Mouse (Mus musculus) heart, embryonic 11.5 days (tissue): ENCODE measurements around the gene Slc39a11. TPM values are rescaled to one million over a fixed set of nuclear protein-coding genes. Genes with fewer than 3 reads are reported as not detected.

Experiments used
- ATAC-seq: fragments of 200-750 bp; cut with Nextera tagmentation; replicated peaks from 2 replicates; pipeline ENCODE4 v1.8.0; 2017; ENCODE audit warnings: moderate library complexity; ENCODE audit not compliant: insufficient number of reproducible peaks, low FRiP score, low TSS enrichment
- H3K27ac ChIP-seq: fragments of 300-500 bp; sonication (generic); 2 replicates; pipeline ENCODE4 v1.5.1; 2014; ENCODE audit warnings: mild to moderate bottlenecking, low read depth, low read length
- H3K27me3 ChIP-seq: fragments of 300-500 bp; sonication (generic); 2 replicates; pipeline ENCODE4 v1.6.1; 2014; ENCODE audit warnings: mild to moderate bottlenecking, low read length, mixed read lengths; ENCODE audit not compliant: control insufficient read depth, insufficient read depth
- H3K36me3 ChIP-seq: fragments of 300-500 bp; sonication (generic); 2 replicates; pipeline ENCODE4 v1.6.1; 2014; ENCODE audit warnings: mild to moderate bottlenecking, low read length, moderate library complexity, mixed read lengths; ENCODE audit not compliant: control insufficient read depth, insufficient read depth
- H3K4me1 ChIP-seq: fragments of 300-500 bp; sonication (generic); 2 replicates; pipeline ENCODE4 v1.6.1; 2014; ENCODE audit warnings: low read length; ENCODE audit not compliant: control insufficient read depth, insufficient read depth
- H3K4me2 ChIP-seq: fragments of 300-500 bp; sonication (generic); 2 replicates; pipeline ENCODE4 v1.6.1; 2014; ENCODE audit warnings: mild to moderate bottlenecking, moderate library complexity
- H3K4me3 ChIP-seq: fragments of 300-500 bp; sonication (generic); 2 replicates; pipeline ENCODE4 v1.5.1; 2014; ENCODE audit warnings: low read depth, low read length
- H3K9ac ChIP-seq: fragments of 300-500 bp; sonication (generic); 2 replicates; pipeline ENCODE4 v1.6.1; 2014; ENCODE audit warnings: mild to moderate bottlenecking, low read depth, low read length, moderate library complexity
- H3K9me3 ChIP-seq: fragments of 300-500 bp; sonication (generic); replicated peaks from 2 replicates; pipeline ENCODE4 v1.6.1; 2016; ENCODE audit warnings: low read length; ENCODE audit not compliant: control insufficient read depth
- WGBS: fragments of 180-500 bp; shearing (Covaris S2); extraction: QIAGEN DNeasy Blood & Tissue Kit; methylation state at CpG from one replicate; pipeline ENCODE4 v1.1.7; 2014; ENCODE audit not compliant: insufficient replicate concordance; 5-methylcytosine and 5-hydroxymethylcytosine counted together
- polyA plus RNA-seq: library from polyadenylated mRNA; unstranded; fragments of >200 nt; fragmentation: Nextera tagmentation; extraction: Ambion mirVana; gene quantifications from 2 replicates; pipeline ENCODE4 v1.2.1, GENCODE M21; 2014

The Slc39a11 gene
- polyA plus RNA-seq, 1 experiment from 2014 or later = 17.1 TPM

DNA sequence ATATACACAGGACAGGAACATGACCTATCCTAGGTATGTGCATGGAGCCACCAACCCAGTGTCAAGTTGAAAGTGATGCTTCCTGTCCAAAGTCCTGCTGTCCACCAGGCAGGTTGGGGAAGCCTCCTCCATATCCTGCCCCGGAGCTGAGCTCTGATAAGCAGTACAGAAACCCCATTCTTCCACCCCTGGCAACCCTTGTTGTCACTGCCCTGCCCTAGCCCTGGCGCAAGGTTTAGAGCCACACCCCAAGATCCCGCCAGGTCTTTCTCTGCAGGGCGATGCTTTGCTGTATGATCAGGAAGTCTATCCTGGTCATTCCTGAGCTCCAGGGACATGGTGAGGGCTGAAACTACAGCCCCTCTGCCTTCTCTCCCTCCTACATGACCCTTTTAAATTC lies 396.7 kb downstream of the Slc39a11 start:
- no peaks in the 10 kb centered on the region for H3K27me3 ChIP-seq
- H3K27ac ChIP-seq = no peak overlapping the region
- H3K4me1 ChIP-seq = peaks cover 17% of the 10 kb centered on the region
- no peak overlapping the region for H3K9ac ChIP-seq
- ATAC-seq = no peak
- 79% methylated on average over 4 of the region's 4 CpGs for WGBS
- H3K9me3 ChIP-seq = no peaks in the 10 kb centered on the region
- H3K36me3 ChIP-seq = no peaks in the 10 kb centered on the region
- no peak overlapping the region for H3K4me3 ChIP-seq
- H3K4me2 ChIP-seq = no peak overlapping the region

DNA sequence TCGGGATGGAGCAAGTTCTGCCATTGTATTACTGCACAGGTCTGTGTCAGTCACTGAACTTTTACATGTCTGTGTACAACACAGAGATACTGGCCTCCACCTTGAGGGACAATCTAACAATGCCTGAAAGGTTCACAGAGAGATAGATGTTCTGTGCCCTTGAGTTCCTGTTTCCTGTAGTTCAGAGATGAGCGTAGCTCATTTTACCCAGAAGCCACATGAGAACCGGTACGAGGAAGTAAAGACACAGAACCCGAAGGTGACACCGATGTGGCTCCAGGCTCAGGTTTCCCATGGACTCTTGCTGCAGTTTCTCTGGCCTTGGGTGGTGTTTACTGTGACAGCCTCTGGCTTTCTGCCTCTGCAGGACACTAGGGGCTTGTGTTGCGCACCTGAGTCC lies 398.7 kb downstream of the Slc39a11 start:
- 86% methylated on average over 7 of the region's 7 CpGs for WGBS
- no peak overlapping the region for H3K9ac ChIP-seq

DNA sequence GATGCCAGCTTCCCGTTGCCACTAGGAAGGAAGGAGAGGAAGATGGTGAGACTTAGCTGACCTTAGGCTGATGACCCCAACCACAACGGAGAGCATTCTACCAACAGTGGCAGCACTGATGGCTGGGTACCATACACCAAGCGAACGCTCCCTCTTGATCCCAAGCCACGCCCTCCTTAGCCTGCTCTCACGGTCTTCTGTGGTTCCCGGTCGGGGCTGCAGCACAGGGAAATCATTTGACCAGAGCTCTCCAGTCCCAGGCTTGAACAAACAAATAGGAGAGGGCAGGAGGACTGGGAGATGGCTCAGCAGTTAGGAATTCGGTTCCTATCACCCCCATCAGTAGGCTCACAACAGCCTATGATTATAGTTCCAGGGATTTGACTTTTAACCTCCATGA lies 403.4 kb downstream of the Slc39a11 start:
- Histone ChIP-seq H3K9ac (no peak overlapping the region), H3K27ac (no peak overlapping the region), H3K4me3 (no peak overlapping the region), H3K27me3 (no peaks in the 10 kb centered on the region), H3K9me3 (no peaks in the 10 kb centered on the region), H3K36me3 (no peaks in the 10 kb centered on the region), H3K4me1 (peaks cover under 1% of the 10 kb centered on the region; the same call in 1 of the 2 replicates), H3K4me2 (no peak overlapping the region)
- 63% methylated on average over 9 of the region's 9 CpGs for WGBS
- no peak for ATAC-seq

More for the DNA sequence above, 398.7 kb downstream of the Slc39a11 start:
- Histone ChIP-seq H3K4me3 (no peak overlapping the region), H3K4me2 (no peak overlapping the region), H3K27ac (no peak overlapping the region), H3K9me3 (no peaks in the 10 kb centered on the region), H3K4me1 (peaks cover 14% of the 10 kb centered on the region), H3K27me3 (no peaks in the 10 kb centered on the region), H3K36me3 (no peaks in the 10 kb centered on the region)
- ATAC-seq = no peak

DNA sequence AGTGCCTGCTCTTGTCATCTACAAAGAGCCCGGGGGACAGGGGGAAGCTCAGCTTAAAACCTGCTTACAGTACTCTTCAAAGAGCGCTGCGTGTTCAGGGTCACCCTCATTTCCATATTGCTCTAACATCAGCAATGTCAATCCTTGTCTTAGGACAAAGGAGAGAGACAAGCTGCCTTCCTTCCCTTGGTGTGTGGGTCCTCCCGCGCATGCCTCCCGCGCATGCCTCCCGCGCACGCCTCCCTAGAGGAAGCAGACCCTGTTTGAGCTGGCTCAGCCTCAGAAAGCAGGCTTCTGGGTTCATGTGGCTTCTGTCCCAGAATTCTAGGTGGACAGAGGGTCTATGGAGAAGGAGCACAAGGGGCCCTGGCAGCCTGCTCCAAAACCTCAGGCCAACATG lies 404.2 kb downstream of the Slc39a11 start:
- Histone ChIP-seq H3K9ac (no peak overlapping the region), H3K27me3 (no peaks in the 10 kb centered on the region), H3K4me1 (no peaks in the 10 kb centered on the region), H3K36me3 (no peaks in the 10 kb centered on the region), H3K27ac (no peak overlapping the region), H3K4me3 (no peak overlapping the region), H3K9me3 (no peaks in the 10 kb centered on the region), H3K4me2 (no peak overlapping the region)
- WGBS = 81% methylated on average over 10 of the region's 10 CpGs
- no peak for ATAC-seq

DNA sequence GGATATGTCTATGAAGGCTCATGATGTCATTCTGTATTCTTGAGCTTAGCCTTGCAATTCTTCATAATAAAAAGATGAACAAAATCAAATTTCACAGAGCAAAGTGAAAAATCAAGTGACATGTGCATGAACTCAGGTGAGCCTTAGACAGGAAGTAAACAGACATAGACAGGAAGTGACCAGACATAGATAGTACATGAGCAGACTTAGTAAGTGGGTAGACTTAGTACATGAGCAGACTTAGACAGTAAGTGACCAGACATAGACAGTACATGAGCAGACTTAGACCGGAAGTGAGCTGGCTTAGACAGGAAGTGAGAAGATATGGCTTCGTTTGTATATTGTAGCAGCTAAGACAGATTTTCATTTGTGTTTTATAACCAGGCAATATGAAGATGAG lies 415.4 kb downstream of the Slc39a11 start:
- Histone ChIP-seq H3K9me3 (no peaks in the 10 kb centered on the region), H3K4me3 (no peak overlapping the region), H3K27ac (no peak overlapping the region), H3K36me3 (no peaks in the 10 kb centered on the region), H3K27me3 (no peaks in the 10 kb centered on the region), H3K9ac (no peak overlapping the region), H3K4me1 (no peaks in the 10 kb centered on the region), H3K4me2 (no peak overlapping the region)
- ATAC-seq = no peak
- 73% methylated on average over 2 of the region's 2 CpGs for WGBS

DNA sequence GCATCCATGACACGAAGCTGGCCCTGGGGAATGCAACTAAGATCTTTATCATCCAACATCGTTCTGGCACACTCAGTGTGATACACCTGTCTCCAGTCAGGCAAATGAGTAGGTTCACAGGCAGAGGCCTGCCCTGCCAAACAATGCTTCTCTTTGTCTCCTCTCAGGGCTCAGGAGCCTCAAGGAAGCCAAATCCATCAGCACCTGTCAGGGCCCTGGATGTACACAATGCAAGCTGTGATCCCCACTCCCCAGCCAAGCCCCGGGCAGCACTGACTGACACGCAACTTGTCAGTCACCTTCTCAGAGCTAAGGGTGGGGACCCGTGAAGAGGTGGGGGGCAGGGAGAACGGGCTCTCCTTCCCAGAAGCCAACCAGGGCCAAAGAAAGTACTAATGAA lies 417.8 kb downstream of the Slc39a11 start:
- Histone ChIP-seq H3K27me3 (no peaks in the 10 kb centered on the region), H3K4me1 (no peaks in the 10 kb centered on the region), H3K4me2 (no peak overlapping the region), H3K4me3 (no peak overlapping the region), H3K9me3 (no peaks in the 10 kb centered on the region), H3K9ac (0 out of 2 replicates have a peak overlapping the region, but pooled peaks have one; percentile 16), H3K36me3 (no peaks in the 10 kb centered on the region), H3K27ac (no peak overlapping the region)
- WGBS = 21% methylated on average over 6 of the region's 6 CpGs
- ATAC-seq = no peak

DNA sequence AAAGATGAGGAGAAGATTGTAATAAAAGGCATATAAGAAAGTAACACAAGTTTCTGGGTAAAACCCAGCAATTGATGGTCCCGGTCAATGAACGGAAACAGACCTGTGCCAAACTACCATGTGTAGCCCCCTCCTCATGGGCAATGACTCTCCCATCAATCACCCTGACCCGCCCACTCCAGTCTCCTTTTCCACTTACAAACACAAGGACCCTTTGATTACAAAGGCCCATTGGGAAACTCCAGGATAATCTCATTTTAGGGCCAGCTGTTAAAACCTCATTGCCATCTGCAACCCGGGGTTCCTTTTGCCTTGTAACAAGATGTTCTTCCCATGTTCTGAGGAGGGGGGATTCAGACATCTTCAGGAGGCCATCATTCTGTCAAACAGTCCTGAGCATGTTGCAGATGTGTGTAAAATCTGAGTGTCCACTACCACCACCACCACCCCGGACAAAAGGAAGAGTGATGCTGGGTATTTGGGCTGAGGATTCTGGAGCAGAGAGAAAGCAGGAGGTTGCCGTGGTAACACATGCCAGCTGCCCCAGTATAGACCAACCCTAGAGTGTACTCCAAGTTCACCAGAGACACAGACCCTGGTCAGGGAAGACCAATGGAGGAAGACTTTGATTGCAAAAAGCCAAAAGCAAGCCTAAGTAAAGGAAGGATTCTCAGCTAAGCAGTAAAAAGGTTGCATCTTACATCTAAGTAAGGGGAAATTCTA lies 419.3 kb downstream of the Slc39a11 start:
- Histone ChIP-seq H3K4me3 (no peak overlapping the region), H3K4me2 (no peak overlapping the region)
- 64% methylated on average over 6 of the region's 6 CpGs for WGBS

DNA sequence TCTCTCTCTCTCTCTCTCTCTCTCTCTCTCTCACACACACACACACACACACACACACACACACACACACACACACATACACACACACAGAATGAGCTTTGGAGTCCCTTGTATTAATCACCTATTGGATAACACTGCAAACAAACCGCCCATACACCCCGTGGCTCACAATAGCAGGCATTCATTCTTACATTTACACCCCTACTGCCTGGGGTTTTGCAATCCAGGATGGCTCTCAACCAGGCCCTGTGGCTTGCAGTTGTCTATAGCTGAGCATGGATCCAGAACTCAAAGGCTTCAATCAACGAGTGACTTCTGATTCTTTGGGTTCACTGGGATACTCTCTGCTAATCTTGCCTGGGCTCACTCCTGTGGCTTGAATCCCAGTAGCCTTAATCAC lies 424.1 kb downstream of the Slc39a11 start:
- no peaks in the 10 kb centered on the region for H3K4me1 ChIP-seq
- H3K27me3 ChIP-seq = peaks cover 2% of the 10 kb centered on the region; the same call in 1 of the 2 replicates
- ATAC-seq = no peak
- H3K27ac ChIP-seq = no peak overlapping the region
- no peak overlapping the region for H3K4me3 ChIP-seq
- 67% methylated on average over 3 of the region's 3 CpGs for WGBS
- H3K9me3 ChIP-seq = no peaks in the 10 kb centered on the region
- H3K36me3 ChIP-seq = no peaks in the 10 kb centered on the region
- no peak overlapping the region for H3K9ac ChIP-seq
- no peak overlapping the region for H3K4me2 ChIP-seq

More for the DNA sequence above, 419.3 kb downstream of the Slc39a11 start:
- H3K9me3 ChIP-seq = no peaks in the 10 kb centered on the region
- no peak overlapping the region for H3K27ac ChIP-seq
- no peak for ATAC-seq
- no peak overlapping the region for H3K9ac ChIP-seq
- no peaks in the 10 kb centered on the region for H3K4me1 ChIP-seq
- H3K36me3 ChIP-seq = no peaks in the 10 kb centered on the region
- H3K27me3 ChIP-seq = peaks cover 2% of the 10 kb centered on the region; the same call in 1 of the 2 replicates

DNA sequence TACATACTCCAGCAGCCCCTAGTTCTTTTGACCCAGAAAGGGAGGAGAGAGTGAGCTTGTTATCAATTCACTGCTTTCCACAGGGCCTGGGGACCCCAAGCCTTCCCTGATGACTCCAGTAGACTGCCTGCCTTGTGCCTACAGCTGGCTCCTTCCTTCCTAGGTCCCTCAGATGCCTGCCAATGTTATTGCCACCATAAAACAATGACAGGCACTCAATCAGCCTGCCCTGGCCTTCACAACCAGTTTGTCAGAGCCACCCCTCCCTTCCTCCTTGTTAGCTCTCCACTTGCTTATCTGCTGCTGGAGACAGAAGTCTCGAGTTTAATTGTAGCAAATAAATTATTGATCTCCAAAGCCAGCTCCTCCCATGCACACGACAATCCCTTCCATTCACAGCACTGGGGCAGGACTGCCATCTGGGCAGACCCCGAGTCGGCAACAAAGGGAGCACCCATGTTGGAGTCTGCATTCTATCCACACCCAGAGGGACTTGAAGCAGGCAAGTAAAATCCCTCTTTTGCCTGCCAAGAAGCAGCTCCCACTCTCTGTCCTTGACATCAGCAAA lies 426.0 kb downstream of the Slc39a11 start:
- no peak overlapping the region for H3K4me2 ChIP-seq
- H3K36me3 ChIP-seq = no peaks in the 10 kb centered on the region
- no peak overlapping the region for H3K9ac ChIP-seq
- no peaks in the 10 kb centered on the region for H3K9me3 ChIP-seq
- no peak overlapping the region for H3K27ac ChIP-seq
- peaks cover 2% of the 10 kb centered on the region; the same call in 1 of the 2 replicates for H3K27me3 ChIP-seq
- WGBS = 56% methylated on average over 4 of the region's 4 CpGs
- ATAC-seq = no peak
- no peaks in the 10 kb centered on the region for H3K4me1 ChIP-seq
- H3K4me3 ChIP-seq = no peak overlapping the region
